Mouse (Mus musculus) lung, embryonic 14.5 days (tissue): ENCODE results near the gene Cmip. TPM values are rescaled to one million over a fixed set of nuclear protein-coding genes. Genes with fewer than 3 reads are reported as not detected.

Experiments
- ATAC-seq: fragments of 200-750 bp; cut with Nextera tagmentation; 2 replicates; pipeline ENCODE4 v1.8.0; 2017; ENCODE audit warnings: mild to moderate bottlenecking, moderate TSS enrichment, moderate library complexity; ENCODE audit not compliant: insufficient read depth
- DNase-seq: peaks from one replicate; pipeline ENCODE4 v3.0.0-alpha.2; 2015
- H3K27ac ChIP-seq: fragments of 300-500 bp; sonication (generic); 2 replicates; pipeline ENCODE4 v1.5.1; 2014; ENCODE audit warnings: low read depth, mild to moderate bottlenecking, moderate library complexity
- H3K27me3 ChIP-seq: fragments of 300-500 bp; sonication (generic); 2 replicates; pipeline ENCODE4 v1.6.1; 2014; ENCODE audit warnings: low read length, control low read depth; ENCODE audit not compliant: insufficient read depth
- H3K36me3 ChIP-seq: fragments of 300-500 bp; sonication (generic); 2 replicates; pipeline ENCODE4 v1.6.1; 2014; ENCODE audit warnings: control low read depth; ENCODE audit not compliant: insufficient read depth
- H3K4me1 ChIP-seq: fragments of 300-500 bp; sonication (generic); 2 replicates; pipeline ENCODE4 v1.6.1; 2014; ENCODE audit warnings: antibody characterized with exemption, control low read depth; ENCODE audit not compliant: insufficient read depth
- H3K4me2 ChIP-seq: fragments of 300-500 bp; sonication (generic); 2 replicates; pipeline ENCODE4 v1.6.1; 2014; ENCODE audit warnings: mild to moderate bottlenecking
- H3K4me3 ChIP-seq: fragments of 300-500 bp; sonication (generic); 2 replicates; pipeline ENCODE4 v1.5.1; 2014; ENCODE audit warnings: low read depth, low read length
- H3K9ac ChIP-seq: fragments of 300-500 bp; sonication (generic); 2 replicates; pipeline ENCODE4 v1.6.1; 2014
- H3K9me3 ChIP-seq: fragments of 300-500 bp; sonication (generic); 2 replicates; pipeline ENCODE4 v1.6.1; 2016; ENCODE audit warnings: low read depth, low read length, control low read depth
- CTCF ChIP-seq: IDR thresholded peaks from 2 replicates; pipeline ENCODE4 v1.5.1; 2016; ENCODE audit warnings: antibody characterized with exemption, low read depth
- WGBS: fragments of 180-500 bp; shearing (Covaris S2); extraction: QIAGEN DNeasy Blood & Tissue Kit; methylation state at CpG from one replicate; pipeline ENCODE4 v1.1.7; 2014; 5-methylcytosine and 5-hydroxymethylcytosine counted together
- polyA plus RNA-seq: library from polyadenylated mRNA; unstranded; fragments of >200 nt; fragmentation: Nextera tagmentation; extraction: Ambion mirVana; gene quantifications from 2 replicates; pipeline ENCODE4 v1.2.1, GENCODE M21; 2014

Cmip gene
- polyA plus RNA-seq, 1 experiment from 2014 or later, result 26.5 TPM

DNA sequence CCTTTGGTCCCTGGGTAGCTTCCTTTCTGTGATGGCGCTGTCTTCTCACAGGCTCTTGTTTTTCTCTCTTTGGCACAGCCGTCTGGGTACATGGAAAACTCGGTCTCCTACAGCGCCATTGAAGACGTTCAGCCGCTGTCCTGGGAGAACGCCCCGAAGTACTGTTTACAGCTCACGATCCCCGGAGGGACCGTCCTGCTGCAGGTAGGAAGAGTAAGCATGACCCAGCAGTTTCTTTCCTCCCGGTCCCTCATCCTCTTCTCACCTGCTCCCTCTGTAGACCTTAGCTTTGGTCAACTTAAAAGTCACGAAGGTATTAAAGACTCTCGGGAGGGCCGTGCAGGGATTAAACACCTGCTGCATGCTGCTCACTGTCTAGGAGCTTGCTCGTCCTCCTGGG, 120.1 kb downstream of the Cmip start:
- H3K9me3 ChIP-seq, result no peaks in the 10 kb centered on the region
- no peak for DNase-seq
- no peak overlapping the region for H3K4me2 ChIP-seq
- peaks cover 7% of the 10 kb centered on the region; the same call in 1 of the 2 replicates for H3K36me3 ChIP-seq
- H3K27ac ChIP-seq, result no peak overlapping the region
- 78% methylated on average over 16 of the region's 16 CpGs for WGBS
- no peak overlapping the region for H3K9ac ChIP-seq
- no peak for ATAC-seq
- H3K4me1 ChIP-seq, result no peaks in the 10 kb centered on the region
- TF ChIP-seq CTCF, result no peak
- H3K4me3 ChIP-seq, result no peak overlapping the region
- no peaks in the 10 kb centered on the region for H3K27me3 ChIP-seq

DNA sequence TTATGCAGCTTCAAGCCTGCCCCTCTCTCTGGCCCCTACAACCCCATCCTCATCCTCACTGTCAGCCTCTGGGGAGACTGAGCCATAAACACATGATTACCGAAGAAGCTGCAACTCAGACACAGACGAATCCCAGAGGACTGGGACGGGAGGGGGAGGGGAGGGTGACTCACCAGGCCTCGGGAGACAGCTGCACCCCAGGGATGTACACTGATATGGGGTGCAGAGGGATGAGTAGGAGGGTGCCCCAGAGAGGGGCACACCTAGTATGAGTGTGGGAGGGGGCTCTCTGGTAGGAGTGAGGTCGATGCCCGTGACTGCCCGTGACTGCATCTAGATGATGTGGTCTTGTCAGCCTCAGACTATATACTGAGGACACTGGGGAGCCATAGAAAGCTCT, 121.8 kb downstream of the Cmip start:
- H3K36me3 ChIP-seq, result peaks cover 11% of the 10 kb centered on the region; the same call in 1 of the 2 replicates
- DNase-seq, result no peak
- H3K4me2 ChIP-seq, result no peak overlapping the region
- H3K9ac ChIP-seq, result no peak overlapping the region
- WGBS, result 71% methylated on average over 7 of the region's 7 CpGs
- no peaks in the 10 kb centered on the region for H3K4me1 ChIP-seq
- H3K9me3 ChIP-seq, result no peaks in the 10 kb centered on the region
- ATAC-seq, result no peak
- no peak overlapping the region for H3K27ac ChIP-seq
- no peak for TF ChIP-seq CTCF
- no peak overlapping the region for H3K4me3 ChIP-seq
- no peaks in the 10 kb centered on the region for H3K27me3 ChIP-seq

- Histone ChIP-seq H3K4me1 (no peaks in the 10 kb centered on the region), H3K4me2 (no peak overlapping the region), H3K27ac (no peak overlapping the region), H3K27me3 (no peaks in the 10 kb centered on the region), H3K36me3 (peaks cover 11% of the 10 kb centered on the region; the same call in 1 of the 2 replicates), H3K9me3 (no peaks in the 10 kb centered on the region), H3K9ac (no peak overlapping the region), H3K4me3 (no peak overlapping the region)
- ATAC-seq, result no peak
- peak; percentile 58 for DNase-seq
- 51% methylated on average over 10 of the region's 10 CpGs for WGBS
- peak; percentile 68 for TF ChIP-seq CTCF
Measured at GRCm38 (mm10) chr8:117379131-117379530, 122.3 kb downstream of the Cmip start.

- 54% methylated on average over 8 of the region's 8 CpGs for WGBS
- Histone ChIP-seq H3K27me3 (no peaks in the 10 kb centered on the region), H3K9ac (no peak overlapping the region), H3K4me1 (no peaks in the 10 kb centered on the region), H3K27ac (peak overlapping the region; percentile 58; the same call in 1 of the 2 replicates), H3K9me3 (0 out of 2 replicates have a peak, but pooled peaks cover 4% of the 10 kb centered on the region), H3K4me2 (no peak overlapping the region), H3K36me3 (peaks cover 11% of the 10 kb centered on the region; the same call in 1 of the 2 replicates), H3K4me3 (no peak overlapping the region)
- no peak for TF ChIP-seq CTCF
- ATAC-seq, result no peak; the same call in 1 of the 2 replicates
- peak; percentile 73 for DNase-seq
Measured at GRCm38 (mm10) chr8:117380796-117381195, 123.9 kb downstream of the Cmip start.

- no peak overlapping the region for H3K9ac ChIP-seq
- H3K27me3 ChIP-seq, result no peaks in the 10 kb centered on the region
- H3K4me2 ChIP-seq, result no peak overlapping the region
- peak; percentile 56 for TF ChIP-seq CTCF
- ATAC-seq, result no peak
- peaks cover 4% of the 10 kb centered on the region; the same call in 1 of the 2 replicates for H3K36me3 ChIP-seq
- 0 out of 2 replicates have a peak, but pooled peaks cover 4% of the 10 kb centered on the region for H3K9me3 ChIP-seq
- H3K27ac ChIP-seq, result no peak overlapping the region
- no peaks in the 10 kb centered on the region for H3K4me1 ChIP-seq
- 66% methylated on average over 2 of the region's 2 CpGs for WGBS
- DNase-seq, result peak; percentile 46
- no peak overlapping the region for H3K4me3 ChIP-seq
Measured at GRCm38 (mm10) chr8:117386142-117386541, 129.3 kb downstream of the Cmip start.

GRCm38 (mm10) chr8:117387642-117388041, 130.8 kb downstream of the Cmip start:
- H3K9me3 ChIP-seq, result 0 out of 2 replicates have a peak, but pooled peaks cover 4% of the 10 kb centered on the region
- no peaks in the 10 kb centered on the region for H3K4me1 ChIP-seq
- no peak overlapping the region for H3K9ac ChIP-seq
- no peaks in the 10 kb centered on the region for H3K27me3 ChIP-seq
- no peak for DNase-seq
- H3K36me3 ChIP-seq, result no peaks in the 10 kb centered on the region
- WGBS, result 62% methylated on average over 10 of the region's 10 CpGs
- no peak overlapping the region for H3K4me3 ChIP-seq
- ATAC-seq, result no peak
- H3K4me2 ChIP-seq, result no peak overlapping the region
- H3K27ac ChIP-seq, result no peak overlapping the region
- TF ChIP-seq CTCF, result no peak

DNA sequence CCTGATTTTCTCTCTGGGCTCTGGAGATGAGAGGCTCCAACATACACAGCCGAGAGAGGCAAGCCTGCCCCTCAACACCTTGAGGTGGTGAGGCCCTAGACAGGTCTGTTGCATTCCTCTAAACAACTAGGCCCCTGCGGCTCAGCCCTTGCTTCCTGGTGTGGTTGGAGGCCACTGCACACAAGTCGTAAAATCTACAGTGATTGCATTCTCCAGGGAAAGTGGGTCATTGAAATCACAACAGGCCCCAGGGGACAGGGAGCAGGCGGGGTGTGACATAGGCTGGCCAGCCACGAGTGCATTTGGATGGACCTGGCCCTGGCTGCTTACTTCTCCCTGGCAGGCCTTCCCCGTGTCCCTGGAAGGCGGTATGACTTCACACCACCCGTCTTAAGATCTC, 131.5 kb downstream of the Cmip start:
- Histone ChIP-seq H3K4me2 (no peak overlapping the region), H3K4me3 (no peak overlapping the region), H3K9ac (no peak overlapping the region), H3K27ac (no peak overlapping the region), H3K27me3 (no peaks in the 10 kb centered on the region), H3K36me3 (no peaks in the 10 kb centered on the region), H3K9me3 (0 out of 2 replicates have a peak, but pooled peaks cover 4% of the 10 kb centered on the region), H3K4me1 (no peaks in the 10 kb centered on the region)
- no peak for TF ChIP-seq CTCF
- DNase-seq, result no peak
- ATAC-seq, result no peak
- WGBS, result 63% methylated on average over 8 of the region's 8 CpGs
